Mouse (Mus musculus) megakaryocyte-erythroid progenitor cell, adult 5-6 weeks (primary cell): ENCODE data around the gene Nr5a1. TPM values are rescaled to one million over a fixed set of nuclear protein-coding genes. Genes with fewer than 3 reads are reported as not detected.

Experiments
- ATAC-seq: replicated peaks from 2 replicates; pipeline ENCODE4 v1.8.0; 2016; ENCODE audit warnings: mild to moderate bottlenecking, inconsistent platforms; ENCODE audit not compliant: severe bottlenecking, poor library complexity, low FRiP score, low TSS enrichment
- total RNA-seq, 2 experiments: library from RNA; stranded (forward) in 1 of 2; stranded (reverse) in 1 of 2; fragments of 200-1000, 215-1000 nt in 1 of 2; fragments of >200 nt in 1 of 2; fragmentation: Nextera tagmentation in 1 of 2; gene quantifications; 2 replicates each; pipeline ENCODE4 v1.2.3; 2014 to 2017

The Nr5a1 gene
- not detected in 2 replicates for total RNA-seq (2014; fragmentation: Nextera tagmentation)
- not detected in 2 replicates for total RNA-seq (2017)

- ATAC-seq: no peak
Measured at GRCm38 (mm10) chr2:38714324-38714723, at the start of gene Nr5a1. TSS of gene Nr5a1 (minus strand) at chr2:38714542.

GRCm38 (mm10) chr2:38739847-38740246 lies 25.5 kb upstream of the Nr5a1 start:
- ATAC-seq: peak; percentile 34; the same call in 1 of the 2 replicates

GRCm38 (mm10) chr2:38739410-38739809 lies 25.1 kb upstream of the Nr5a1 start:
- peak; percentile 87 for ATAC-seq

- no peak for ATAC-seq
Measured at GRCm38 (mm10) chr2:38738601-38739301, 24.4 kb upstream of the Nr5a1 start.

- no peak for ATAC-seq
Measured at GRCm38 (mm10) chr2:38735740-38736139, 21.4 kb upstream of the Nr5a1 start.

- no peak for ATAC-seq
Measured at GRCm38 (mm10) chr2:38734721-38735120, 20.4 kb upstream of the Nr5a1 start.

GRCm38 (mm10) chr2:38730331-38730827 lies 16.0 kb upstream of the Nr5a1 start:
- no peak for ATAC-seq

- ATAC-seq: no peak
Measured at GRCm38 (mm10) chr2:38725427-38725826, 11.1 kb upstream of the Nr5a1 start.

GRCm38 (mm10) chr2:38723378-38723777 lies 9.0 kb upstream of the Nr5a1 start:
- no peak for ATAC-seq

GRCm38 (mm10) chr2:38722076-38722475 lies 7.7 kb upstream of the Nr5a1 start:
- no peak for ATAC-seq

- no peak for ATAC-seq
Measured at GRCm38 (mm10) chr2:38720661-38721060, 6.3 kb upstream of the Nr5a1 start.

GRCm38 (mm10) chr2:38719354-38719753 lies 5.0 kb upstream of the Nr5a1 start:
- no peak; the same call in 1 of the 2 replicates for ATAC-seq

- no peak for ATAC-seq
Measured at GRCm38 (mm10) chr2:38718676-38719075, 4.3 kb upstream of the Nr5a1 start.

- no peak for ATAC-seq
Measured at GRCm38 (mm10) chr2:38717436-38717835, 3.1 kb upstream of the Nr5a1 start.

- ATAC-seq: no peak
Measured at GRCm38 (mm10) chr2:38713596-38713995, 746 bp downstream of the Nr5a1 start.

- ATAC-seq: no peak
Measured at GRCm38 (mm10) chr2:38712769-38713125, 1.6 kb downstream of the Nr5a1 start.

GRCm38 (mm10) chr2:38712076-38712768 lies 2.1 kb downstream of the Nr5a1 start:
- ATAC-seq: no peak

- ATAC-seq: no peak
Measured at GRCm38 (mm10) chr2:38711421-38711861, 2.9 kb downstream of the Nr5a1 start.

GRCm38 (mm10) chr2:38710304-38711241 lies 3.8 kb downstream of the Nr5a1 start:
- no peak for ATAC-seq
